Mouse (Mus musculus) liver, postnatal 0 days (tissue): ENCODE measurements around the gene Zfp706. TPM values are rescaled to one million over a fixed set of nuclear protein-coding genes. Genes with fewer than 3 reads are reported as not detected.

Experiments
- ATAC-seq: fragments of 200-750 bp; cut with Nextera tagmentation; 2 replicates; pipeline ENCODE4 v1.8.0; 2017; ENCODE audit warnings: mild to moderate bottlenecking, moderate library complexity
- DNase-seq: peaks from one replicate; pipeline ENCODE4 v3.0.0-alpha.2; 2016
- H3K27ac ChIP-seq: fragments of 300-500 bp; sonication (generic); 2 replicates; pipeline ENCODE4 v1.5.1; 2014; ENCODE audit warnings: antibody characterized with exemption, moderate library complexity, mild to moderate bottlenecking, low read depth
- H3K27me3 ChIP-seq: fragments of 300-500 bp; sonication (generic); 2 replicates; pipeline ENCODE4 v1.6.1; 2014; ENCODE audit warnings: low read length, control low read depth, mixed read lengths; ENCODE audit not compliant: insufficient read depth
- H3K36me3 ChIP-seq: fragments of 300-500 bp; sonication (generic); replicated peaks from 2 replicates; pipeline ENCODE4 v1.6.1; 2014; ENCODE audit warnings: mild to moderate bottlenecking, control low read depth, low read length, moderate library complexity, mixed read lengths; ENCODE audit not compliant: insufficient read depth
- H3K4me1 ChIP-seq: fragments of 300-500 bp; sonication (generic); 2 replicates; pipeline ENCODE4 v1.6.1; 2014; ENCODE audit warnings: antibody characterized with exemption, mild to moderate bottlenecking, control low read depth; ENCODE audit not compliant: insufficient read depth
- H3K4me2 ChIP-seq: fragments of 300-500 bp; sonication (generic); 2 replicates; pipeline ENCODE4 v1.6.1; 2014; ENCODE audit warnings: low read depth, mild to moderate bottlenecking, low read length, moderate library complexity, mixed read lengths
- H3K4me3 ChIP-seq: fragments of 300-500 bp; sonication (generic); 2 replicates; pipeline ENCODE4 v1.5.1; 2014; ENCODE audit warnings: low read depth, low read length
- H3K9ac ChIP-seq: fragments of 300-500 bp; sonication (generic); replicated peaks from 2 replicates; pipeline ENCODE4 v1.6.1; 2014; ENCODE audit warnings: mild to moderate bottlenecking, moderate library complexity
- H3K9me3 ChIP-seq: fragments of 300-500 bp; sonication (generic); 2 replicates; pipeline ENCODE4 v1.6.1; 2016; ENCODE audit warnings: mild to moderate bottlenecking, control low read depth, low read length, mixed read lengths
- CTCF ChIP-seq: sonication (generic); IDR thresholded peaks from 2 replicates; pipeline ENCODE4 v1.5.1; 2016; ENCODE audit warnings: antibody characterized with exemption, low read depth
- EP300 ChIP-seq: IDR thresholded peaks from 2 replicates; pipeline ENCODE4 v1.6.1; 2016; ENCODE audit warnings: antibody characterized with exemption, low read depth, mild to moderate bottlenecking
- WGBS: fragments of 180-500 bp; shearing (Covaris S2); extraction: QIAGEN DNeasy Blood & Tissue Kit; methylation state at CpG from one replicate; pipeline ENCODE4 v1.1.7; 2014; ENCODE audit not compliant: insufficient replicate concordance; 5-methylcytosine and 5-hydroxymethylcytosine counted together
- polyA plus RNA-seq: library from polyadenylated mRNA; unstranded; fragments of >200 nt; fragmentation: Nextera tagmentation; extraction: Ambion mirVana; gene quantifications from 2 replicates; pipeline ENCODE4 v1.2.1, GENCODE M21; 2015

Zfp706 gene
- polyA plus RNA-seq, 1 experiment from 2014 or later, result 234 TPM

GRCm38 (mm10) chr15:37045456-37045855 lies 37.9 kb upstream of the Zfp706 start:
- Histone ChIP-seq H3K36me3 (no peaks in the 10 kb centered on the region), H3K27me3 (no peaks in the 10 kb centered on the region), H3K4me2 (no peak overlapping the region), H3K9ac (no peak overlapping the region), H3K4me1 (no peaks in the 10 kb centered on the region), H3K27ac (no peak overlapping the region), H3K4me3 (no peak overlapping the region), H3K9me3 (no peaks in the 10 kb centered on the region)
- DNase-seq, result no peak
- no peak for ATAC-seq
- WGBS, result 74% methylated on average over 12 of the region's 12 CpGs
- TF ChIP-seq EP300, result no peak
- peak; percentile 29 for TF ChIP-seq CTCF

- Histone ChIP-seq H3K9ac (no peak overlapping the region; the same call in 1 of the 2 replicates), H3K4me2 (no peak overlapping the region), H3K36me3 (no peaks in the 10 kb centered on the region), H3K4me1 (no peaks in the 10 kb centered on the region), H3K9me3 (no peaks in the 10 kb centered on the region), H3K4me3 (no peak overlapping the region), H3K27ac (no peak overlapping the region), H3K27me3 (no peaks in the 10 kb centered on the region)
- no peak for DNase-seq
- no peak for ATAC-seq
- TF ChIP-seq CTCF, result no peak
- no peak for TF ChIP-seq EP300
- 28% methylated on average over 5 of the region's 5 CpGs for WGBS
Measured at GRCm38 (mm10) chr15:37042559-37042958, 35.0 kb upstream of the Zfp706 start.

- no peak overlapping the region for H3K27ac ChIP-seq
- 78% methylated on average over 5 of the region's 5 CpGs for WGBS
- TF ChIP-seq EP300 (no peak), CTCF (no peak)
Measured at GRCm38 (mm10) chr15:37041214-37041613, 33.6 kb upstream of the Zfp706 start.

GRCm38 (mm10) chr15:37038666-37039065 lies 31.1 kb upstream of the Zfp706 start:
- ATAC-seq (no peak), DNase-seq (no peak)
- H3K4me1 ChIP-seq, result no peaks in the 10 kb centered on the region
- H3K9ac ChIP-seq, result no peak overlapping the region
- no peaks in the 10 kb centered on the region for H3K27me3 ChIP-seq
- no peak overlapping the region for H3K27ac ChIP-seq
- TF ChIP-seq EP300 (no peak; the same call in 1 of the 2 replicates), CTCF (no peak)
- H3K9me3 ChIP-seq, result no peaks in the 10 kb centered on the region
- WGBS, result 23% methylated on average over 1 of the region's 1 CpGs
- H3K4me3 ChIP-seq, result no peak overlapping the region
- H3K4me2 ChIP-seq, result no peak overlapping the region
- no peaks in the 10 kb centered on the region for H3K36me3 ChIP-seq

More at GRCm38 (mm10) chr15:37041214-37041613, 33.6 kb upstream of the Zfp706 start:
- Histone ChIP-seq H3K4me2 (no peak overlapping the region), H3K4me1 (no peaks in the 10 kb centered on the region), H3K27me3 (no peaks in the 10 kb centered on the region), H3K36me3 (no peaks in the 10 kb centered on the region), H3K9me3 (no peaks in the 10 kb centered on the region), H3K4me3 (no peak overlapping the region), H3K9ac (no peak overlapping the region)
- no peak for DNase-seq
- no peak for ATAC-seq

GRCm38 (mm10) chr15:37037704-37038103 lies 30.1 kb upstream of the Zfp706 start:
- H3K36me3 ChIP-seq, result no peaks in the 10 kb centered on the region

GRCm38 (mm10) chr15:37036481-37037156 lies 29.0 kb upstream of the Zfp706 start:
- no peaks in the 10 kb centered on the region for H3K4me1 ChIP-seq
- no peak for TF ChIP-seq CTCF
- H3K27me3 ChIP-seq, result no peaks in the 10 kb centered on the region
- no peaks in the 10 kb centered on the region for H3K9me3 ChIP-seq
- WGBS, result 55% methylated on average over 7 of the region's 7 CpGs
- ATAC-seq (no peak), DNase-seq (no peak)
- no peak overlapping the region for H3K4me3 ChIP-seq
- H3K27ac ChIP-seq, result no peak overlapping the region
- no peak overlapping the region for H3K9ac ChIP-seq
- H3K4me2 ChIP-seq, result no peak overlapping the region
- no peaks in the 10 kb centered on the region for H3K36me3 ChIP-seq

More at GRCm38 (mm10) chr15:37037704-37038103, 30.1 kb upstream of the Zfp706 start:
- no peak for DNase-seq
- H3K9ac ChIP-seq, result no peak overlapping the region
- TF ChIP-seq CTCF (no peak), EP300 (no peak)
- WGBS, result 71% methylated on average over 3 of the region's 3 CpGs
- H3K27me3 ChIP-seq, result no peaks in the 10 kb centered on the region
- H3K4me3 ChIP-seq, result no peak overlapping the region
- H3K4me2 ChIP-seq, result no peak overlapping the region
- no peak for ATAC-seq
- no peak overlapping the region for H3K27ac ChIP-seq
- no peaks in the 10 kb centered on the region for H3K9me3 ChIP-seq
- H3K4me1 ChIP-seq, result no peaks in the 10 kb centered on the region
